Mouse (Mus musculus): Measurements from ENCODE around the gene Slx1b. TPM values are rescaled to one million over a fixed set of nuclear protein-coding genes. Genes with fewer than 3 reads are reported as not detected.
A peak's percentile ranks its signal among the peaks of the same experiment; 100 is the strongest.

Slx1b gene
- total RNA-seq, 1 experiment = 22.3 TPM

- peak overlapping the region in 1 of 2 experiments; percentile 22; a peak in 1 of 4 replicates for H3K4me3 ChIP-seq (ENCODE audit: insufficient read depth in 1 of 2, low read depth in 1 of 2, low read length in 2 of 2, poor library complexity in 1 of 2, severe bottlenecking in 1 of 2)
- H3K9me3 ChIP-seq (ENCODE audit: control insufficient read depth, insufficient read depth, low read depth, low read length) = no peaks in the 10 kb centered on the region
- H3K36me3 ChIP-seq (ENCODE audit: control insufficient read depth, insufficient read depth, low read length, poor library complexity, severe bottlenecking) = peaks cover 28% of the 10 kb centered on the region
- TF ChIP-seq MAFK (IDR thresholded peaks at IDR 0.05; ENCODE audit: insufficient read depth, low read depth, low read length) (no peak), ZC3H11A (IDR thresholded peaks at IDR 0.05; ENCODE audit: borderline replicate concordance, low read depth, low read length) (no peak), HCFC1 (IDR thresholded peaks at IDR 0.05; ENCODE audit: borderline replicate concordance, insufficient read depth, low read length) (no peak), ZNF384 (IDR thresholded peaks at IDR 0.05; ENCODE audit: low read depth, low read length) (no peak), CHD2 (IDR thresholded peaks at IDR 0.05; ENCODE audit: low read depth, low read length) (no peak)
- no peak overlapping the region; the same call in 1 of the 2 replicates for H3K27ac ChIP-seq (ENCODE audit: insufficient read depth, low read depth, low read length, poor library complexity, severe bottlenecking)
- in situ Hi-C loops (cut with MboI; ENCODE audit: low sequenced_read_pairs in 2 of 2, unreplicated experiment in 2 of 2) = no loop called here
- peak overlapping the region; percentile 10; the same call in 1 of the 2 replicates for H3K9ac ChIP-seq (ENCODE audit: insufficient read depth, low read depth, low read length, poor library complexity, severe bottlenecking)
- DNase-seq (ENCODE audit: low read depth, low spot score) = no peak
- peaks cover 0 to 11% of the 10 kb centered on the region in 2 experiments; a peak in 2 of 4 replicates for H3K4me1 ChIP-seq (ENCODE audit: control insufficient read depth in 2 of 2, insufficient read depth in 2 of 2, low read length in 2 of 2, poor library complexity in 1 of 2)
These were observed 1.8 kb downstream of the Slx1b start for GRCm38 (mm10) chr7:126693781-126694180.

- Histone ChIP-seq H3K9ac (ENCODE audit: insufficient read depth, low read depth, low read length, poor library complexity, severe bottlenecking) (no peak overlapping the region), H3K27ac (ENCODE audit: insufficient read depth, low read depth, low read length, poor library complexity, severe bottlenecking) (no peak overlapping the region; the same call in 1 of the 2 replicates), H3K4me3 (ENCODE audit: insufficient read depth in 1 of 2, low read depth in 1 of 2, low read length in 2 of 2, poor library complexity in 1 of 2, severe bottlenecking in 1 of 2) (peak overlapping the region in 1 of 2 experiments; percentile 22; a peak in 1 of 4 replicates), H3K36me3 (ENCODE audit: control insufficient read depth, insufficient read depth, low read length, poor library complexity, severe bottlenecking) (peaks cover 28% of the 10 kb centered on the region), H3K4me1 (ENCODE audit: control insufficient read depth in 2 of 2, insufficient read depth in 2 of 2, low read length in 2 of 2, poor library complexity in 1 of 2) (peaks cover 0 to 11% of the 10 kb centered on the region in 2 experiments; a peak in 2 of 4 replicates), H3K9me3 (ENCODE audit: control insufficient read depth, insufficient read depth, low read depth, low read length) (no peaks in the 10 kb centered on the region)
- in situ Hi-C loops (cut with MboI; ENCODE audit: low sequenced_read_pairs in 2 of 2, unreplicated experiment in 2 of 2) = no loop called here
- TF ChIP-seq CHD2 (IDR thresholded peaks at IDR 0.05; ENCODE audit: low read depth, low read length) (no peak), MAFK (IDR thresholded peaks at IDR 0.05; ENCODE audit: insufficient read depth, low read depth, low read length) (peak; percentile 39; the same call in 1 of the 2 replicates), ZNF384 (IDR thresholded peaks at IDR 0.05; ENCODE audit: low read depth, low read length) (0 out of 2 replicates have a peak, but pooled peaks have one; percentile 27), ZC3H11A (IDR thresholded peaks at IDR 0.05; ENCODE audit: borderline replicate concordance, low read depth, low read length) (peak; percentile 65; the same call in 1 of the 2 replicates), HCFC1 (IDR thresholded peaks at IDR 0.05; ENCODE audit: borderline replicate concordance, insufficient read depth, low read length) (peak; percentile 40; the same call in 1 of the 2 replicates)
- peak; percentile 83 for DNase-seq (ENCODE audit: low read depth, low spot score)
These were observed 2.3 kb downstream of the Slx1b start for GRCm38 (mm10) chr7:126693256-126693655.

GRCm38 (mm10) chr7:126692426-126692825 lies 3.2 kb downstream of the Slx1b start:
- Histone ChIP-seq H3K4me3 (ENCODE audit: insufficient read depth in 1 of 2, low read depth in 1 of 2, low read length in 2 of 2, poor library complexity in 1 of 2, severe bottlenecking in 1 of 2) (peak overlapping the region; percentile 11 to 36; a peak in 3 of 4 replicates), H3K9ac (ENCODE audit: insufficient read depth, low read depth, low read length, poor library complexity, severe bottlenecking) (peak overlapping the region; percentile 39), H3K27ac (ENCODE audit: insufficient read depth, low read depth, low read length, poor library complexity, severe bottlenecking) (0 out of 2 replicates have a peak overlapping the region, but pooled peaks have one; percentile 17), H3K9me3 (ENCODE audit: control insufficient read depth, insufficient read depth, low read depth, low read length) (no peaks in the 10 kb centered on the region), H3K36me3 (ENCODE audit: control insufficient read depth, insufficient read depth, low read length, poor library complexity, severe bottlenecking) (peaks cover 28% of the 10 kb centered on the region), H3K4me1 (ENCODE audit: control insufficient read depth in 2 of 2, insufficient read depth in 2 of 2, low read length in 2 of 2, poor library complexity in 1 of 2) (peaks cover 0 to 11% of the 10 kb centered on the region in 2 experiments; a peak in 2 of 4 replicates)
- DNase-seq (ENCODE audit: low read depth, low spot score) = no peak
- in situ Hi-C loops (cut with MboI; ENCODE audit: low sequenced_read_pairs in 2 of 2, unreplicated experiment in 2 of 2) = no loop called here
- TF ChIP-seq CHD2 (IDR thresholded peaks at IDR 0.05; ENCODE audit: low read depth, low read length) (no peak), ZNF384 (IDR thresholded peaks at IDR 0.05; ENCODE audit: low read depth, low read length) (no peak)

GRCm38 (mm10) chr7:126691676-126692075 lies 3.9 kb downstream of the Slx1b start:
- H3K27ac ChIP-seq (ENCODE audit: insufficient read depth, low read depth, low read length, poor library complexity, severe bottlenecking) = no peak overlapping the region
- H3K9ac ChIP-seq (ENCODE audit: insufficient read depth, low read depth, low read length, poor library complexity, severe bottlenecking) = no peak overlapping the region
- DNase-seq (ENCODE audit: low read depth, low spot score) = no peak
- H3K36me3 ChIP-seq (ENCODE audit: control insufficient read depth, insufficient read depth, low read length, poor library complexity, severe bottlenecking) = peaks cover 26% of the 10 kb centered on the region
- no peak overlapping the region for H3K4me3 ChIP-seq (ENCODE audit: insufficient read depth in 1 of 2, low read depth in 1 of 2, low read length in 2 of 2, poor library complexity in 1 of 2, severe bottlenecking in 1 of 2)
- H3K4me1 ChIP-seq (ENCODE audit: control insufficient read depth in 2 of 2, insufficient read depth in 2 of 2, low read length in 2 of 2, poor library complexity in 1 of 2) = peaks cover 0 to 7% of the 10 kb centered on the region in 2 experiments; a peak in 2 of 4 replicates
- in situ Hi-C loops (cut with MboI; ENCODE audit: low sequenced_read_pairs in 2 of 2, unreplicated experiment in 2 of 2) = no loop called here
- no peaks in the 10 kb centered on the region for H3K9me3 ChIP-seq (ENCODE audit: control insufficient read depth, insufficient read depth, low read depth, low read length)
- TF ChIP-seq ZC3H11A (IDR thresholded peaks at IDR 0.05; ENCODE audit: borderline replicate concordance, low read depth, low read length) (no peak), MAFK (IDR thresholded peaks at IDR 0.05; ENCODE audit: insufficient read depth, low read depth, low read length) (no peak), ZNF384 (IDR thresholded peaks at IDR 0.05; ENCODE audit: low read depth, low read length) (no peak), CHD2 (IDR thresholded peaks at IDR 0.05; ENCODE audit: low read depth, low read length) (no peak), HCFC1 (IDR thresholded peaks at IDR 0.05; ENCODE audit: borderline replicate concordance, insufficient read depth, low read length) (no peak)

Data from ES-E14 (cell line).